Mouse (Mus musculus): ENCODE data around the gene D430019H16Rik.

DNA sequence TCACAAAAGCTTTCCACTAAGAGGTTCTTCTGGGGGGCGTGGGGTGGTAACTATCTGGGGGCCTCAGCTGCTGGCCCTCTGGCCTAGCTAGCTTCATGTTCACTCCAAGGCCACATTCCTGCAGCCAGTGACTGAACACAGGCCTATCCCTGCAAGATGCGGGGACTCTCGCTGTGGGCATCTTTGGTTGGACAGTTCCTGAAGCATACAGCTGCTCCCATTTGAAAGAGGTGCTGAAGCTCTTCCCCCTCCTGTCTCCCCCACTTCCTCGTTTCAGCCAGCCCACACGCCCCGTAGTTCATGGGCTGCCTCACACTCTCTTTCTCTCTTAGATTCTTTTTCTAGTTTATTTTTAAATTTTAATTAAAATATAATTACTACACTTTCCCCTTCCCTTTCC is 47.6 kb upstream of the D430019H16Rik start:
- no peak for TF ChIP-seq CTCF (IDR thresholded peaks at IDR 0.05; ENCODE audit: low read depth, low read length)
- TF ChIP-seq POLR2A (IDR thresholded peaks at IDR 0.05; ENCODE audit: extremely low read depth, insufficient read depth, low read length) = no peak

Data from liver, adult 2 months (tissue).